Mouse (Mus musculus): ENCODE results near the gene Cir1. TPM values are rescaled to one million over a fixed set of nuclear protein-coding genes. Genes with fewer than 3 reads are reported as not detected.

Gene Cir1
- polyA plus RNA-seq, 2 experiments from 2014 or later: 14.5 to 29.3 TPM

- ATAC-seq: peak; percentile 24
Measured at GRCm38 (mm10) chr2:73271459-73272161, 40.9 kb downstream of the Cir1 start, which contains the start of gene Sp9. Sp9 (plus strand) TSS chr2:73271925.

- ATAC-seq: peak; percentile 7
Measured at GRCm38 (mm10) chr2:73270593-73271458, 41.7 kb downstream of the Cir1 start.

GRCm38 (mm10) chr2:73270071-73270592 is 42.4 kb downstream of the Cir1 start:
- peak; percentile 60 for ATAC-seq

GRCm38 (mm10) chr2:73269666-73270065 is 42.8 kb downstream of the Cir1 start:
- no peak for ATAC-seq

GRCm38 (mm10) chr2:73268836-73269395 is 43.6 kb downstream of the Cir1 start:
- no peak for ATAC-seq

GRCm38 (mm10) chr2:73268281-73268680 is 44.2 kb downstream of the Cir1 start:
- no peak for ATAC-seq

GRCm38 (mm10) chr2:73267818-73268217 is 44.7 kb downstream of the Cir1 start:
- no peak for ATAC-seq

GRCm38 (mm10) chr2:73267231-73267630 is 45.3 kb downstream of the Cir1 start:
- ATAC-seq: no peak

GRCm38 (mm10) chr2:73266623-73267022 is 45.9 kb downstream of the Cir1 start:
- no peak for ATAC-seq

GRCm38 (mm10) chr2:73266011-73266410 is 46.5 kb downstream of the Cir1 start:
- no peak for ATAC-seq

- no peak for ATAC-seq
Measured at GRCm38 (mm10) chr2:73264611-73265195, 47.8 kb downstream of the Cir1 start.

- no peak for ATAC-seq
Measured at GRCm38 (mm10) chr2:73263794-73264610, 48.5 kb downstream of the Cir1 start.

GRCm38 (mm10) chr2:73263172-73263765 is 49.2 kb downstream of the Cir1 start:
- no peak for ATAC-seq

- no peak for ATAC-seq
Measured at GRCm38 (mm10) chr2:73248701-73249100, 63.8 kb downstream of the Cir1 start.

- no peak for ATAC-seq
Measured at GRCm38 (mm10) chr2:73241299-73241698, 71.2 kb downstream of the Cir1 start.

Other genes starting within 250 kb of the Cir1 start
- 100 to 1,000 TPM in 1 of 2 experiments, 10 to 100 TPM in 1; 79.2 to 103 TPM for gene Ola1, start 93.8 kb downstream of the Cir1 start, polyA plus RNA-seq (2017; shearing (Covaris generic))
- gene Sp9, start 40.8 kb downstream of the Cir1 start, polyA plus RNA-seq (2017; shearing (Covaris generic)): not detected
- 1 to 10 TPM; 5.9 to 7.6 TPM for gene Scrn3, start 100 bp downstream of the Cir1 start, polyA plus RNA-seq (2017; shearing (Covaris generic))
- gene Gpr155, start 73.9 kb upstream of the Cir1 start, polyA plus RNA-seq (2017; shearing (Covaris generic)): 10 to 100 TPM; 15.1 to 19.5 TPM
- gene Wipf1, start 217.0 kb upstream of the Cir1 start, polyA plus RNA-seq (2017; shearing (Covaris generic)): 10 to 100 TPM; 70.1 to 72.4 TPM